Mouse (Mus musculus) right cerebral cortex, postnatal 10 days (tissue): ENCODE data around the gene Sat2.
"Not testable (repeated sequence)": the region's sequence is repeated elsewhere in the genome, so short reads cannot be mapped to it uniquely, and the experiment has no call there.

Experiments used
- DNase-seq, 2 experiments: peaks; one replicate each; pipeline ENCODE4 v3.0.0; 2021; ENCODE audit warnings: low spot score in 2 of 2

The Sat2 gene

DNA sequence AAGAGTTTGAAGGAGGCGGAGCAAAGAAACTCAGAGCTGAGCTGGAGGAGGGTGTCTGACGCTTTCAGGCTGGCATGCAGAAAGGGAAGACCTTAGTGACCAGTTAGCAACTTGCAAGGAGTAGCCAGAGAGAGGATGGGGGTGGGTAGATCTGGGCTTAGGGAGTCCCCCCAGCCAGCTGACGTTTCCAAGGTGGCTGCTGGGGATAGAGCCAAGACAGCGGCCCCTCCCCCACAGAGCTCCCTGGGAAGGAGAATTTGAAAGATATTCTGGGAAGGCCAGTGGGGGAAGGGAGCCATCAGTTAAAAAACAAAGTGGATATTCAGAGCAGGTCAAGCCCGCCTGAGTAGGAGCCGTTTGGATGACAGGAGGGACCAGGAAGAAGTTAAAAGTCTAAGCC lies 21.7 kb upstream of the Sat2 start:
- peak; percentile 89 to 90 for DNase-seq

DNA sequence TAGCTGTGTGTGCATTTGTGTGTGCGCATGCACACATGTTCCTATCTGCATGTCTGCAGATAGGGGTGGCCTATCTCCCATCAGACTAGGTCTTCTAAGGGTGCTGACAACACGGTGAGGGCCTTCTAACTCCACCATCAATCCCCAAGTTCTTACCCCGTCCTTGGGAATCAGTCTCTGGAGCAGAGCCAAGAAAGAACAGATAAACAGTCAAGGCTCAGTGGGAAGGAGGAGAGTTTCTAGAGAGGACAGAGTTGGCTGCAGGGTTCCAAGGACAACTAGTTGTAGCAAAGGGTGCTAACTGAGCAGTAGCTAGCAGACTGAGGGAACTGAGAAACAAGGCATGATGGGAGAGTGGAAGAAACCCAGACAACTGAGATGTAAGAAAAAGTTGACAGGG lies 20.1 kb upstream of the Sat2 start:
- DNase-seq: no peak

DNA sequence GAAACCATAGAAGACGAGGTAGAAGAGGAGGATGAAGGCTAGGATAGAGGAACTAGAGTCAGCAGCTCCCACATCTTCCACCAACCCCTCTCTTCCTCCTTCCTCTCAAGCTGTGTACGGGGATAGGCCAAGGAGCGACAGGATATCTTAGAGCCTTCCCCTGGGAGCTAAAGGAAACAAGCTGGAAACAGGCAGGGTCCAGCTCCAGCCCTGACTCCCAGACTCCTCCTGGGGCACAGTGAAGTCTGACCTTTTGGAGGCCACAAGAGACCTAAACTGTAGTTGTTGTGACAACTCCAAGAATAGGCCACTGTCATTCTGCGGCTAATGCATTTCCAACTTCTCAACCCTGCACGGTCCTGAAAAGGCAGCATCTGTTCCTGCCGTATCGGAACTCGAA lies 18.3 kb upstream of the Sat2 start:
- DNase-seq: no peak

DNA sequence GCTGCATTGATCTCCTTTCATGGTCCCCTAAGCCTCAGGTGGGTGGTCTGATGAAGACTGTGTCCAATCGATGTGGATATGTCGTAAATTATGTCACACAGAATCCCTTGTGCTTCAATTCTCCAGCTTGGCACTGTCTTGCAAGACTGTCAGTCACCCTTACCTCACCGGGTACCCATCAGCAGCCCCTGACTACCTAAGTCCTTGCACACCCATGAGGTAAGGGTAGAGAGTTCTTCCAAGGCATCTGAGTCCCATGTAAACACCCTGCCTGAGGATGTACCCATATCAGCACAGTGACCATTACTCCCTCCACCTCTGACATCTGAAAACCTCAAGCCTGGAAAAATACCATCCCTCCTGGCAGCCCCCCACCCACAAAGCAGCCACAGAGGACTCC lies 17.5 kb upstream of the Sat2 start:
- no peak for DNase-seq

DNA sequence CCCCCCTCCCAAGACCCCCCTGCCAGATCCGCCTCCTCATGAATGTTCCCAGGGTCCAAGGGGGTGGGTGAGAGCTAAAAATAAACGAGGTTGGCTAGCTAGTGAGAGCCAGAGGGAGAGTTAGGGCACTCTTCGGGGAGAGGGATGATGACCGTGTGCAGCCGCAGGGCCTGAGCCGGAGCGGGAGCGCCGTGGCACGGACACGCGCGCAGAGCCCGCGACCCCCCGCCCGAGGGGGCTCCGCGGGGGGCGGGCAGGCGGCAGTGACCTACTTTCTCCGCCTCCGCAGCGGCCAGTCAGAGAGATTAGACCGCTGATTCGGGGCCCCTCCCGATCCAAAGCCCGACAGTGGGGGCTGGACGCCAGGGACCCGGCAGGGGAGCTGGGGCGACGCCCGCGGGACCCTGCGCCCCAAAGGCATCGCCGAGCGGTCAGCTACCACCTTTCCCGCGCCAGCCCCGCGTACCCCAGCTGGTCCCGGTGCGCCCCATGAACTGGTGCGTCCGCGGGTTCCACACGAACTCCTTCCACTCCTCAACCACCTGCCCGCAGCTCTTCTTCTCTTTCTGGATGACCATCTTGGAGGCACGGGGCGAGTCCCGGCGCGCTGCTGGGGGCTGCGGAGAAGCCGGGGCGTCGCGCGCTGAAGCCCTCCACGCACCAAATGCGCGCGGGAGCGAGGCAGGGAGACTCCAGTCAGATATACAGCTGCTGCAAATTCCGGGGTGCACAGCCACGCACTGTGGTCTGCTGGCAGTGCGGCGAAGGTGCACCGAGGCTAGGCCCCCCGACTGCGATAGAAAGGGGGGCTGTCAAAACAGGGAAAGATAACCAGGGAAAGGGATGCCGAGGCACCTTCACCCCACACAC lies 16.8 kb upstream of the Sat2 start:
- peak; percentile 67 to 68 for DNase-seq

DNA sequence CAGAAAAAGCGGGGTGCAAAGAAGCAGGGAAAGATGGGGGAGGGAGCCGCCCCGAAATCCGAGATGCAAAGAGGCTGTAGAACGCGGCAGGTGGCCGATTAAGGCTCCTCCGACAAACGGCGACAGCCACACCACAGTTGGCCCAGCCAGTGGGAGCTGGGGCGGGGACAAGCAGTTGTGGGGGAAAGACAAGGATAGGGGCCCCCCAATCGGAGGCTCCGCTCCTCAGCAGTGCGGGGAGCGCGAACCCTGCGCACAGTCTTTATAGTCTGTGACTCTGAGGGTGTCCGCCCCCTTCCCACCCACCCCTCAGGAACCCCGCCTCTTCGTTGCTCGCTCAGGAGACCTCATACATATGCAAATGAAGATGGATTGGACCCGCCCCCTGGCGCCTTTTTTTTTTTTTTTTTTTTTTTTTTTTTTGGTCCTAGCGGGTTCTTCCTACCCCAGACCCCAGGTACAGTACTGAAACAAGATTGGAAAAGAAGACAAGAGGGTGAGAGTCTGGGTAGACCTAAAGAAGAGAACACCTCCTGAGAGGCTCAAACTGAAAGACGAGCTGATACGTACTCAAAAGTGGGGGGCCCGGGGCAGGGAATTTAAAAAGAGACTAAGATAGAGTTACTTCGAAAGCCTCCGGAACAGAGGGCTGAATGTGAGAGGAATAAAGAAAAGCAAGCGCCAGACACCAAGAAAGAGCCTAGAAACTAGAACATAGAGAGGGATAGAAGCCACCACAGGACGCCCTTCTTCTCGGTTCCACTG lies 15.9 kb upstream of the Sat2 start, which contains the start of gene Atp1b2:
TSS of gene Atp1b2 (minus strand) at position 217 of the 765 bp plus-strand sequence.
- peak; percentile 92 for DNase-seq

DNA sequence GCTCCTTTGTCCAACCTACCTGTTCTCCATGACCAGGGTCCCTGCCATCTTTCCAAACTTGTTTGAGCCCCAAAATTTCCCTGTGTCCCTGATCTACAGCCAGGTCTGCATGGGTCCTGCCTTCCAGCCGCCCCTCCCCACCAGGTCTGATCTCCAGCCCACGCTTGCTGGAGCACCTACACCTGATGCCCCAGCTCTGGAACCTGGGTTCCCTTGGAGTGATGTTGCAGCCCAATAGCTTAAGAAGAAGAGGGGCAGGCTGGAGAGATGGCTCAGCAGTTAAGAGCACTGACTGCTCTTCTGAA lies 15.4 kb upstream of the Sat2 start:
- no peak for DNase-seq

DNA sequence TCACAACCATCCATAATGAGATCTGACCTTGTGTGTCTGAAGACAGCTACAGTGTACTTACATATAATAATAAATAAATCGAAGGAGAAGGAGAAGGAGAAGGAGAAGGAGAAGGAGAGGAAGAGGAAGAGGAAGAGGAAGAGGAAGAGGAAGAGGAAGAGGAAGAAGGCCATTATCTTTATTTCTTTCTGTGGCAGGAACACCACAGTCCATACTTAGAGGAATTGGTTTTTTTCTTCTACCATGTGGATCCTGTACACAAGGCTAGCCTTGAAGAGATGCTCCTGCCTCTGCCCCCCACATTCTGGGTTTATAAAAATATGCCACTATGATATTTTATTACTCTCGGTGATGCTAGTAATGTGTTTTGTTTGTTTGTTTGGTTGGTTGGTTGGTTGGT lies 15.0 kb upstream of the Sat2 start:
- DNase-seq: no peak

DNA sequence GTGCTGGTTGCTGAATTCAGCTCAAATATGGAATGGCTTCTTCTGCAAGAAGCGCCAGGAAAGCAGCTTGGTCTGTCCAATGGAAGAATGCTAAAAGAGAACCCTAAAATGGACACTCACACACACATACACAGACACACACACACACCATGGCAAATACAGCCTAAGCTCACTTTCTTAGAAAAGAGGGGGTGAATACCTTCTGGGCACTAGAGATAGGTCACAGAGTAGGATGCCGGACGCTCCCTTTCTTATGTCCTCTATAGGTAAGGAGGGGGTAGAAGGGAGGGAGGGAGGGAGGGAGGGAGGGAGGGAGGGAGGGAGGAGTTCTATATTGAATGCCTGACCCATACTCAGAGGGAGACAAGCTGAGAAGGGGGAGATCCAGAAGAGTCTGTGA lies 13.3 kb upstream of the Sat2 start:
- no peak for DNase-seq

DNA sequence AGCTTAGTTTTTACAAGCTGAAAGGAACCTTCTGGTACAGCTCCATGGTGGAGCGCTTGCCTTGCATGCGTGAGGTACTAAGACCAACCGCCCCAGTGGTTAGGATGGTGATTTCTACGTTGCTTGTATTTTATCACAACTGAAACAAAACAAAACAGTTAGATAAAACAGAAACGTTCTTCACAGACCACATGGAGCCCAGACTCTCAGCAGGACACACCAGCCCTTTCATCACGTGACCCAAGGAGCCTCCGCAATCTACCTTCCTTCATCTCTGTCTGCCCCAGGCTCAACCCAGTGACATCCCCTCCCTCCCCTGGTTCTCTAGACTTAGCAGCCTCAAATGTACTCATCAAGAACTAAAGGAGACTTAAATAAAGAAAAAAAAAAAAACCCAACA lies 12.4 kb upstream of the Sat2 start:
- DNase-seq: no peak

DNA sequence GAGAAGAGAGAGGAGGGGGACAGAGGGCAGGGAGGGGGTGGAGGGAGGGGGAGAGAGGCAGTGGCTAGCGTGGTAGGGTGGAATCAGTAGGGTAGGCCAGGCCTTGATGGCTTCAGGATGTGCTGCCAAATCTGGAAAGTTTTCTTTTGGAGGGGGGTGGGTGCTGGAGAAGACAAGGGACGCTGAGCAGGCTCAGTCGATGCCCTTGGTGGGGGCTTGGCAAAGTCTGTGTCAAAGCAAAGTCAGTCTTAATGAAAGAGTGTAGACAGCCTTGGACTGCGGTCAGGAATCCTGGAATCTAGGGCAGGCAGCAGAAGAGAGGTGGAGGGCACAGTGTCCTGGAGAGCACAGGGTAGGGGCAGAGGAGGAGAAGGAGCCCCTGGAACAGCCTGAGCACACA lies 10.9 kb upstream of the Sat2 start:
- peak; percentile 65 to 75 for DNase-seq

DNA sequence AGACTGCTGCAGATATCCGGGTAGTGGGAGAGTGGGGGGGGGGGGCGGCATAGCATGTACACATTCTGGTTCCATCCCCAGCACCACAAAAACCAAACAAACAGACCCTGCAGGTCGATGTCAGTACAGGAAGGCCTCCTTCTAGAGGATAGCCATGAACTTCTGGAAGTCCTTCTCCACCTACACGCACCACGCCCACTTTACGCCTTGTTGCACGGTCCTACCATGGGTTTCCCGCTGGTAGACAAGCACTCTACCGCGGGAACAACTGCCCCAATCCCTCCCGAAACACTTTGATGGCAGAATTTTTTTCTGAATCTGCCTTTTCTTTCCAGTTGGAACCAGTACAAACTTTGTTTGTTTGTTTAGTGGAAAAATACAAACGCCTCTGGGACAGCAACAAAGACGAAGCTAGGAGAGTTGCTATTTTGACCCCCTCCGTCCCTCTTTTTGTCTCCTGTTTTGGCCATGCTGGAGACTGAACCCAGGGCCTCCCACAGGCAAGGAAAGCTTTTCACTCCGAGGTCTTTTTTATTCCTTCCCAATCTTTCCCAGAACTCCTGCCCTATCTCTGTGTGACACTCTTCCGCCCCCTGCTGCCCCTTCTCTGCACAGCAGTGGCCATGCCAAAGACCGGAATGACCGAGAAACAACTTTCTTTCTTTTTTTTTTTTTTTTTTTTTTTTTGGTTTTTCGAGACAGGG lies 8.1 kb upstream of the Sat2 start:
- DNase-seq: peak; percentile 80 to 86

DNA sequence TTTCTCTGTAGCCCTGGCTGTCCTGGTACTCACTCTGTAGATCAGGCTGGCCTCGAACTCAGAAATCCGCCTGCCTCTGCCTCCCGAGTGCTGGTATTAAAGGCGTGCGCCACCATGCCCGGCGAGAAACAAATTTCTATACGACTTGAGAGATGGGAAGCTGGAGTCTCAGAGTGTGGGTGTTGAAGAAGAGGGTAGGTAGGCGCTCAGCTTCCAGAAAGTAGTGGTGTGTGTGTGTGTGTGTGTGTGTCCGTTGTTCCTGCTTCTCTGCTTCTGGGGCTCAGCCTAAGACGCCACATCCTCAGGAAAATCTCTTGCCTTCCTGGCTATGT lies 7.6 kb upstream of the Sat2 start:
- not testable (repeated sequence) for DNase-seq

DNA sequence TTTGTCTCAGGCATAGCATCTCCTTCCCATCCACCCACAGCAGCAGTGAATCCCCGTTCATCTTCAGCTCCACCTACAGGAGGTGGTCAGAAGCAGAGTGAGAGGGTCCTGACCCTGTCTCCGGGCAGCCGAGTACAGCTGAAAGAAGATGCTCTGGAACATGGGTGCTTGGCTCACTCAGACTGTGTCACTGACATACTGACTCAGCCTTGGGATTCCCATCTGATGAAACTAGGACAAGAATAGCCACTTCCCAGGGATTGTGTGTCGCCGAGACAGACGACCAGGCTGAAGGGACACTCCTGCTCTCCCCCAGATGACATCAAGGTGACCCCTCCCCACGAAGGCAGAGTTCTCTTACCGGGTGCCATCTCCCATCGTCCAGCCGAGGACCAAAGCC lies 5.0 kb upstream of the Sat2 start:
- no peak for DNase-seq

DNA sequence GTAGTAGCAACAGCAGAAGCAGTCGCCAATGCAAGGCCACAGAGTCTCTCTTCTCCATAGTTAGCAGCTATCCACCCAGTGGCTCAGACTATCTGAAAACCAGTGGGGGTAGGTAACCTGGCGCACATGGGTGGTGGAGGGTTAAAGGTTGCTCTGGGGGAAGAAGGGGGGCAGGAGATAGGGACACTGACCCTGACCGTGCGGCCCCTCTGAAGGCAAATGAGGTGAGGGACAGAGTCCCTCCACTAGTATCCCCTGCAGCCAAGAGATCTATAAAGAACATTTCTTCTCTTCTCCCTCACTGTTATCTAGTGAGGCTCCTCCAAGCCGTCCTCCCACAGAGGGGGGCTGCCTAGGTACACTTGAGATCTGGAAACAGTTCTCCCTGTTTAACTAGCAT lies 4.0 kb upstream of the Sat2 start, which contains the start of gene Shbg:
TSS of gene Shbg (minus strand) at position 101 of the 400 bp plus-strand sequence.
- DNase-seq: no peak

DNA sequence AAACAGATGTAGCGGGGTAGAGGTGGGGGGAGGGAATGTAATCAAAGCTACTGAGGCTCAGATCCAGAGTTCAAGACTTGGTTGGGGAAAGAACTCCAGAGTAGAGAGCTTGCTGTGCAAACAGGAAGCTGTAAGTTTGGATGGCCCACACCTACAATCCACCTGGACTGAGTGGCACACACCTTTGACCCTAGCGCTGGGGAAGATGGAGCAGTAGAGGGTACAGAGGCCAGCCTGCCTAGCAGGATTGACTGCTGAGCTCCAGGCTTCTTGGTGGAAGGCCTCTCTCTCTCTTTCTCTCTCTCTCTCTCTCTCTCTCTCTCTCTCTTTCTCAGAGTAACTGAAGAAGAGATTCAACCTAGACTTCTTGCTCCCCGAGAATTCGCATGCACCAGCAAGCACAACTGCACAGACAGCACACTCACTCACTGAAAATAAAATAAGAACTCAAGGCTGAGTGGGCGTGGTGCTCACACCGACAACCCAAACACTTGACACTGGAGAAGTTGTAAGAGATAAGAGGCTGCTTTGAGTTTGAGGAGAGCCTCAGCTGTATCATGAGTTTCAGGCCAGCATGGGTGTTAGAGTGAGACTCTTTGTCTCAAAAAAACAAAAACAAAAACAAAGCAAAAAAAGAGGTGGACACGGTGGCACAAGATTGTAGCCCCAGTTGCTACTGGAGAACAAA lies 1.3 kb upstream of the Sat2 start:
- DNase-seq: no peak

DNA sequence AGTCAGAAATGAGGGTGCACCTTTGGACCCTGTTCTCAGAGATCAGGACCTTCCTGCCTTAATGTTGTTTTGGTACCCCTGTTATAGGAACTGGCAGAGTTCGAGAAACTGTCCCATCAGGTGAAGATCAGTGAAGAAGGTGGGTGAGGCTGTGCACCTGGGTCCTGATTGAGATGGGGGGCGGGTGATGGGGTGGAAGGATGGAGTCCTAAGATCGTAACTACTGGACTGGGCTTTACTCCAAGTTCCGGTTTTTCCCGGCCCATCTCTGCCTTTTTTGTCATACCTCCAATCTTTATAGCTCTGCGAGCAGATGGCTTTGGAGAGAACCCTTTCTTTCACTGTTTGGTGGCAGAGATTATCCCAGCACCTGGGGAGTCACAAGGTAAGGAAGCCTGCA lies 582 bp downstream of the Sat2 start:
- DNase-seq: peak in 1 of 2 experiments; percentile 43

DNA sequence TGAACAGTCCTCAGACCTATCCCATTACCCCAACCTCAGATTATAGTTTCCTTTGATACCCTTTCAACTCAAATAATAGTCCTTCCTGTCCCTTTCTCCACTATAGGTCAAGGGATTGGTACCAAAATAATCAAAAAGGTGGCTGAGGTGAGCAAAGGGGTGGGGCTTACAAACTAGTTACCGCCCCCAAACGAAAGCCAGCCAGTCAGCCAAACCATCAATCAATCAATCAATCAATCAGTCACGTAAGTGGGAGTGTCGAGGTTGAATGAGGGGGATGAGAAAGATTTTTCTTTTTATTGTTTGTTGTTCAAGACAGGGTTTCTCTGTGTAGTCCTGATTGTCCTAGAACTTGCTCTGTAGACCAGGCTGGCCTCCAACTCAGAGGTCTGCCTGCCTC lies 1.2 kb downstream of the Sat2 start:
- DNase-seq: no peak

DNA sequence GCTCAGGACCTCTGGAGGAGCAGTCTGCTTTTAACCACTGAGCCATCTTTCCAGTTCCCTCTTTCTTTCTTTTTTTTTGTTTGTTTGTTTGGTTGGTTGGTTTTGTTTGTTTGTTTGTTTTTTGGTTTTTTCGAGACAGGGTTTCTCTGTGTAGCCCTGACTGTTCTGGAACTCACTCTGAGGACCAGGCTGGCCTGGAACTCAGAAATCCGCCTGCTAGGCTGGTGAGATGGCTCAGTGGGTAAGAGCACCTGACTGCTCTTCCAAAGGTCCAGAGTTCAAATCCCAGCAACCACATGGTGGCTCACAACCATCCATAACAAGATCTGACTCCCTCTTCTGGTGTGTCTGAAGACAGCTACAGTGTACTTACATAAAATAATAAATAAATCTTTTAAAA lies 2.5 kb downstream of the Sat2 start:
- DNase-seq: not testable (repeated sequence)

DNA sequence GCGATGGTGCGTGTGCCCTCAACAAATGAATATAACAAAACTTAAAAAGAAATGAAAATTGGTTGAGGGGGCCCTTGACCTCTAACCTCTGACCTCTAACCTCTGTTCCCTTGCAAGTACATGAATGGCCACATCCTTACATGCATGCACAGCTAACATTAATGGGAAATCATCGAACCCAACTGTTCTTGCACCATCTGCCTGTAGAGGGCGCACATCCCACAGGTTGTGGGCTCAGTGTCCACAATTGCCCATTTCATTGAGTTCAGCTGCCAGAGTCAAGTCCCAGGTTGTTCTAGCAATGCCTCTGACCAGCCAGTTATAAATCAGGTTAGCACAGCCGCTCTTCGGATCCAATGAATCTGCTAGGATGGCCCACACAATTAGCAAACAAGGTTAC lies 6.5 kb downstream of the Sat2 start:
- DNase-seq: peak; percentile 75 to 77

DNA sequence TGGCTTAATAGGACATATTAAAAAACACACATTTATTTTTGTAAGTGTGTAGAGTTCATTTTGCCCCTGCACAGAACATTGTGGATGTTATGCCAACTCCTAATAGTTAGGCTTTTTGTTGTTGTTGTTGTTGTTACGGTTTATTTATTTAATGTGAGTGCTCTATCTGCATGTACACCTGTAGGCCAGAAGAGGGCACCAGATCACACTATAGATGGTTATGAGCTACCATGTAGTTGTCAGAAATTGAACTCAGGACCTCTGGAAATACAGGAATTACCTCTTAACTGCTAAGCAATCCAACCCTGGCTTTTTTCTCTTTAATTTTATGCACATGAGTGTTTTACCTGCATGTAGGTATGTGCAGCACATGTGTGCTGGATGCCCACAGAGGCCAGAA lies 8.0 kb downstream of the Sat2 start:
- no peak for DNase-seq
